Mouse (Mus musculus) embryonic facial prominence, embryonic 11.5 days (tissue): ENCODE data around the gene Gm10300. TPM values are rescaled to one million over a fixed set of nuclear protein-coding genes. Genes with fewer than 3 reads are reported as not detected.
A peak's percentile ranks its signal among the peaks of the same experiment; 100 is the strongest.

ENCODE experiments used
- ATAC-seq: fragments of 200-750 bp; cut with Nextera tagmentation; replicated peaks from 2 replicates; pipeline ENCODE4 v1.8.0; 2017; ENCODE audit warnings: low read depth; ENCODE audit not compliant: insufficient number of reproducible peaks, low FRiP score, low TSS enrichment
- DNase-seq: peaks from one replicate; pipeline ENCODE4 v3.0.0-alpha.2; 2015; ENCODE audit warnings: low spot score
- H3K27ac ChIP-seq: fragments of 300-500 bp; sonication (generic); replicated peaks from 2 replicates; pipeline ENCODE4 v1.5.1; 2014; ENCODE audit warnings: mild to moderate bottlenecking, low read depth, low read length, control low read depth
- H3K27me3 ChIP-seq: fragments of 300-500 bp; sonication (generic); 2 replicates; pipeline ENCODE4 v1.6.1; 2014; ENCODE audit warnings: mild to moderate bottlenecking, low read length, moderate library complexity, mixed read lengths; ENCODE audit not compliant: control insufficient read depth, insufficient read depth
- H3K36me3 ChIP-seq: fragments of 300-500 bp; sonication (generic); replicated peaks from 2 replicates; pipeline ENCODE4 v1.6.1; 2014; ENCODE audit warnings: low read depth, mild to moderate bottlenecking, low read length, moderate library complexity, mixed read lengths; ENCODE audit not compliant: control insufficient read depth, insufficient read depth
- H3K4me1 ChIP-seq: fragments of 300-500 bp; sonication (generic); 2 replicates; pipeline ENCODE4 v1.6.1; 2014; ENCODE audit warnings: low read length, mixed read lengths; ENCODE audit not compliant: control insufficient read depth, insufficient read depth
- H3K4me2 ChIP-seq: fragments of 300-500 bp; sonication (generic); 2 replicates; pipeline ENCODE4 v1.6.1; 2014; ENCODE audit warnings: low read depth, mild to moderate bottlenecking, control low read depth, low read length, moderate library complexity
- H3K4me3 ChIP-seq: fragments of 300-500 bp; sonication (generic); 2 replicates; pipeline ENCODE4 v1.5.1; 2014; ENCODE audit warnings: low read depth, low read length, control low read depth
- H3K9ac ChIP-seq: fragments of 300-500 bp; sonication (generic); replicated peaks from 2 replicates; pipeline ENCODE4 v1.6.1; 2014; ENCODE audit warnings: mild to moderate bottlenecking, control low read depth, low read length
- H3K9me3 ChIP-seq: fragments of 300-500 bp; sonication (generic); replicated peaks from 2 replicates; pipeline ENCODE4 v1.6.1; 2016; ENCODE audit warnings: mild to moderate bottlenecking, low read length, inconsistent platforms, mixed read lengths; ENCODE audit not compliant: control insufficient read depth
- WGBS: fragments of 180-500 bp; shearing (Covaris S2); extraction: QIAGEN DNeasy Blood & Tissue Kit; methylation state at CpG from one replicate; pipeline ENCODE4 v1.1.7; 2014; 5-methylcytosine and 5-hydroxymethylcytosine counted together
- polyA plus RNA-seq: library from polyadenylated mRNA; unstranded; fragments of >200 nt; fragmentation: Nextera tagmentation; extraction: Ambion mirVana; gene quantifications from 2 replicates; pipeline ENCODE4 v1.2.1, GENCODE M21; 2014

Gene Gm10300
- not detected in 2 replicates for polyA plus RNA-seq

DNA sequence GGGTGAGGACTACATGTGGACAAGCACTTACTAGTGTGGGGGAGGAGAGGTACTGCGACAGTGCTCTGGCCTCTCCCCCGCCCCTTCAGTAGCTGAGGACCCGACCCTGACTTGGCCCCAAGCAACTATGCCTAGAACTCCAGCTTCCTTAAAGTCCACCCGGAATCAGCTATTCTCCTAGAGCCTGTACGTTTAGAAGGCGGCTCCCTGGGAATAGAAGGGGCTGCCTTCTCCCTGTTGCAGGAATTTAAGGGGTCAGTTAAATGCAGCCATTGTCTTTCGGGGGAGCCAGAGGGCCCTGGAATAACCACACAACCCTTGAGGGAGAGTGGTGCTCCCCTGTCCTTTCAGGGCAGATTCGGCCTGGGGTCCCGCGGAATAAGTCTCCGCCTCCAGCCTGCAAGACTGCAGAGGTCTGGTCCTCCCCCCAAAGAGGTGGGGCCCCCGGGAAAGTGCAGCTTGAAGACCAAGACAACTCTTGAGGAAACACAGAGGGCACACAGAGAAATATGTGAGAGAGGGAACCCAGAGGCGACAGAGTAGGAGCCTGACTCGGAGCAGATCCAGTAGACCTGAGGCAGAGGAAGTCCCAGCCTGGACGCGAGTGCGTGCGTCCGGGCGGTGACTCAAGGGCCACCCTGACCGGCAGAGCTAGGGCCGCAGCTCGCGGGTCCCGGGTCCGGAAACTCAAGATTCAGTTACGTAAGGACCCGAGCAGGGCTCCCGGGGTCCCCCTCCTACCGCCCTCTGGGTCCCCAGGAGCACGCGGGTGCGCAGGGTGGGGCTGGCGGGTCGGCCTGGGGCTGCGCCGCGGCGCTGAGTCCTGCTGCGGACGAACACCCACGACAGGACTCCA is at the start of gene Gm10300:
Gene Gm10300, plus strand, starts transcription at position 621 of the 856 bp plus-strand sequence.
- Histone ChIP-seq H3K4me3 (peak within 1 kb of the TSS; percentile 77), H3K27me3 (no peaks in the 10 kb centered on the region), H3K9me3 (no peaks in the 10 kb centered on the region), H3K4me1 (peaks cover under 1% of the 10 kb centered on the region), H3K9ac (peak within 1 kb of the TSS; percentile 72), H3K4me2 (peak within 1 kb of the TSS; percentile 99), H3K36me3 (no peaks in the 10 kb centered on the region), H3K27ac (no peak within 1 kb of the TSS)
- ATAC-seq (peak; percentile 41), DNase-seq (peak; percentile 38)
- 0% methylated on average over 41 of the region's 42 CpGs for WGBS

DNA sequence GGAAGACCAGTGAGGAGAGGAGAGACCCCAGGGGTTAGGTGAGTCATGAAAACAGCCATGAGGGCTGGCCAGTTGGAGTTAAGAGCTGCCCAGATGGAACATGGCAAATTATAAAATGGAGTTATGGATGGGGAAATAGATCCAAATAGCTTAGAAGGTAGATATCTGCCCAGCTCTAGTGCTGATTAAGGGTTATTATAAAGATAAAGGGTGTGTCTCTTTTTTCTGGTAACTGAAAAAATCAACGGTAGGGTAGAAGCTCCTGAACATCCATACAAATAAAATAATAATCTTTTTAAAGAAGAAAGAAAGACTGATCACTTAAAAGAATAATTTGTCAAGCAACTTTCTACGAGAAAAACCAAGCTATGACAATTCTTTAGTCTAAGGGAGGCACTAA is 49.2 kb upstream of the Gm10300 start:
- Histone ChIP-seq H3K9me3 (no peaks in the 10 kb centered on the region), H3K4me1 (no peaks in the 10 kb centered on the region), H3K27ac (no peak overlapping the region), H3K4me2 (no peak overlapping the region), H3K9ac (no peak overlapping the region), H3K36me3 (no peaks in the 10 kb centered on the region), H3K4me3 (no peak overlapping the region), H3K27me3 (no peaks in the 10 kb centered on the region)
- DNase-seq (no peak), ATAC-seq (no peak)
- 78% methylated on average over 2 of the region's 2 CpGs for WGBS

DNA sequence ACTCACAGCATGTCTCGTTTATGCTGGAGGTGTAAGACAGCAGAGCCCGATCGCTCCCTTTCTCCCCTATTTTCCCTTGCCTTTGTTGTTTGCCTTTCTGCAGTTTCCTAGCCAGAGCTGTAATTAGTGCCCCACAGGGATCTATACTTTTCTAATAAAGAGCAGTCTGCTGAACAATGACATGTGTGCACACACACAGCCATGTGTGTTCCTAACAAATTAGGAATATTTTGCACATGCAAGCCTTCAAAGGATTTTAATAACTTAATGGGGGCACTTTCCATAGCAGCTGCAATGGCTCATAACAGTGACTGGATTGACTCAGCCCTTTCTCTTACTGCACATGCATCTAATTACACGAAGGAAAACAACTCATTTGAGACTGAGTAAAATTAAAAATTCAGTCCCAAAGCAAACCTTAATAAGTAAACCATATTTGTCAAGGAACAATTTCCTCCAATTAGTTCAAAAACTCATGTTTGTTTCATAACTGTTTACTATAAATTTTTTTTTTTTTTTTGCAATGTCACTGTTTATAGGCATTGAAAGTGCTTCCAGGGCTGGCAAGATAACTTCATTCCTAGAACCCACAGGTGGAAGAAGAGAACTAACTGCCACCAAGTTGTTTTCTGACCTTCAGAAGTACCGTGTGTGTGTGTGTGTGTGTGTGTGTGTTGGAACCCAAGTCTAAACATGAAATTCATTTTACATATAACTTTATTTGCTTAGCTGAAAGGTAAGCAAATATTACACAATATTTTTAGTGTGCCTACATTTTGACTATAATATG is 48.6 kb upstream of the Gm10300 start:
- Histone ChIP-seq H3K4me1 (no peaks in the 10 kb centered on the region), H3K9me3 (no peaks in the 10 kb centered on the region), H3K4me3 (no peak overlapping the region), H3K27ac (no peak overlapping the region), H3K27me3 (no peaks in the 10 kb centered on the region), H3K4me2 (no peak overlapping the region), H3K36me3 (no peaks in the 10 kb centered on the region), H3K9ac (no peak overlapping the region)
- WGBS: 34% methylated on average over 5 of the region's 5 CpGs
- ATAC-seq (no peak), DNase-seq (peak; percentile 50)

DNA sequence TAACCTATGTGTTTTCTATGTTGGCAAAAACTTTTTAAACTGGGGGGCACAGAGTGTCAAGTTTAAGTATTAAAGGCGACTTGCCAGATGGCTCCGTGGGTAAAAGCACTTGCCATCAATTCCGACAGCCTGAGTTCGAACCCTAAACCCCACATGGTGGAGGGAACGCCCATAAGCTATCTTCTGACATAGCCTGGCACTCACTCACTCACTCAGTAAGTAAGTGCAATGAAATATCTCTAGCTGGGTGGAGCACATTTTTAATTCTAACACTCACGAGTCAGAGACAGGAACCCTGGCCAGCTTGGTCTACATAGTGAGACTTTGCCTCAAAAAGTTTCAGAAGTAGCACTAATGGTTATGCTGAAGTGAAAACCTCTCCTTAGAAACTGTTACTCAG is 47.3 kb upstream of the Gm10300 start:
- Histone ChIP-seq H3K27ac (no peak overlapping the region), H3K9ac (no peak overlapping the region), H3K4me1 (no peaks in the 10 kb centered on the region), H3K4me2 (no peak overlapping the region), H3K27me3 (no peaks in the 10 kb centered on the region), H3K36me3 (no peaks in the 10 kb centered on the region), H3K9me3 (no peaks in the 10 kb centered on the region), H3K4me3 (no peak overlapping the region)
- ATAC-seq (no peak), DNase-seq (no peak)
- WGBS: 87% methylated on average over 6 of the region's 6 CpGs

DNA sequence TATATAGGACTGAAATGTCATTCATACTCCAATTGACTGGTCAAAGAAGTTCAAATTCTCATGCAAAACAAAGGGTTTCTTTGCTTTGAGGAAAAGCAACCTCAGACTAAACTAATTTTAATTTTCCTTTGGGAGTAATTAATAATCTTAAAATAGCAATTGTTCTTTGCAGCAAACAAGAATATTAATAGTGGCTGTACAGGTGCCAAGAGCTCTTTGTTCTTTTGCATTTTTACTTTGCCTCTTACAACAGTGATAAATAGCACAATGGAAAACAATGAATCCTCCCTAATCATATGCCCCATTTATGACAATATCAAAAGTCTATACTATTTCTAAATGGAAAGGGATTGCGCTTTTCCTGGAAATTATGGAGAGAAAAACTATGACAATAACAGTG is 46.7 kb upstream of the Gm10300 start:
- H3K4me1 ChIP-seq: no peaks in the 10 kb centered on the region
- DNase-seq (no peak), ATAC-seq (no peak)
- WGBS: 94% methylated on average over 1 of the region's 1 CpGs
- no peaks in the 10 kb centered on the region for H3K9me3 ChIP-seq
- H3K36me3 ChIP-seq: no peaks in the 10 kb centered on the region
- H3K4me2 ChIP-seq: no peak overlapping the region
- no peaks in the 10 kb centered on the region for H3K27me3 ChIP-seq
- H3K9ac ChIP-seq: no peak overlapping the region
- no peak overlapping the region for H3K27ac ChIP-seq
- no peak overlapping the region for H3K4me3 ChIP-seq

DNA sequence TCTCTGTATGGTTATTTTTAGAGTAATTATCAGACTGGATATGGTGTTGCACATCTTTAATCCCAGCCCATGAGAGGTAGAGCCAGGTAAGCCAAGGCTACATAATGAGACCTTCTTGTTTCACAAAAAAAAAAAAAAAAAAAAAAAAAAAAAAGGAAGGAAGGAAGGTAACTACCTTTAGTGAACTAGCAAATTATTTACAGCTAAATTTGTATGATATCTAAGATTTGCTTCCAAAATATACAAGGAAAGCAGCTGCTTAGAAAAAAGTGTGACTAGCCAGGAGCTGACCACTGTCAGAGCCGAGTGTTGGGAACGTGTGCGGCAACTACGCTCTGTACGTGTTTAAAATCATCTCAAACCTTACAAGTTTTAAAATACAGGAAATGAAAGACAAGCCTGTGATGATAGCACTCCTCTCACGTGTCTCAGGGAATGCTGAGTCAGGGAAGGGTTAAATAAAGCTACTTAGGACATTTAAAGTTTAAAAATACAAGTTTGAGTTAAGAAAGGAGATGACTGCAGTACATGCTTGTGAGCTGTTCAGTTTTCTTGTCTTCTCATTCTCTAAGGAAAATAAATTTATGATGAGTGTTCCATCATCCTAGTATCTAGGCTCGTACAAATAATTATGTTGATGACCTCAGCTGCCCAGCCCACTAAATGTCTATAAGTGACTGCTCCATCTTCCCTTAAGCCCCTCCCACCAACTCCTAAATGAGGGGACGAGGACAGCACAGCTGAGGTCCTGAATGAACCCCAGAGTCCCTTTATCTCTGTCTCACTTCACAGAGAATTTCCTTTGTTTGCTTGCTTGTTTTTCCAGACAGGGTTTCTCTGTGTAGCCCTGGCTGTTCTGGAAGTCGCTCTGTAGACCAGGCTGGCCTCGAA is 44.4 kb upstream of the Gm10300 start:
- no peak overlapping the region for H3K27ac ChIP-seq
- ATAC-seq: no peak
- H3K27me3 ChIP-seq: no peaks in the 10 kb centered on the region
- DNase-seq: no peak
- H3K36me3 ChIP-seq: no peaks in the 10 kb centered on the region
- no peak overlapping the region for H3K4me2 ChIP-seq
- H3K4me1 ChIP-seq: no peaks in the 10 kb centered on the region
- H3K4me3 ChIP-seq: no peak overlapping the region
- 64% methylated on average over 10 of the region's 10 CpGs for WGBS
- H3K9ac ChIP-seq: no peak overlapping the region
- no peaks in the 10 kb centered on the region for H3K9me3 ChIP-seq

DNA sequence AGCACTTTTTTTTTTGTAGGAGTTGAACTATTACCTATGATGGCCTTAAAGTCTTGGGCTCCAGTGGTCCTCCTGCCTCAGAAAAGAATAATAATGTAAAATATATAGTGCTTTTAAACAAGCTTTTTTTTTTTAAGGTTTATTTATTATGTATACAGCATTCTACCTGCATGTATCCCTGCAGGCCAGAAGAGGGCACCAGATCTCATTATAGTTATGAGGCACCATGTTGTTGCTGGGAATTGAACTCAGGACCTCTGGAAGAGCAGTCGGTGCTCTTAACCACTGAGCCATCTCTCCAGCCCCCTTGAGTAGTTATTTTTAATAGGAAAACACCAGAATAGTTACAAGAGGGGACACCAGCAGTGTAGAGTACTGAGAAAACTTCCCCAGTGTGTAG is 41.3 kb upstream of the Gm10300 start:
- Histone ChIP-seq H3K27me3 (no peaks in the 10 kb centered on the region), H3K9me3 (no peaks in the 10 kb centered on the region), H3K4me1 (no peaks in the 10 kb centered on the region), H3K27ac (no peak overlapping the region), H3K9ac (no peak overlapping the region), H3K4me3 (no peak overlapping the region), H3K4me2 (no peak overlapping the region), H3K36me3 (no peaks in the 10 kb centered on the region)
- 76% methylated on average over 1 of the region's 1 CpGs for WGBS
- no peak for DNase-seq
- ATAC-seq: no peak
